ENCODE assay signal across 32 mouse cellular contexts in the genomic region with DNA sequence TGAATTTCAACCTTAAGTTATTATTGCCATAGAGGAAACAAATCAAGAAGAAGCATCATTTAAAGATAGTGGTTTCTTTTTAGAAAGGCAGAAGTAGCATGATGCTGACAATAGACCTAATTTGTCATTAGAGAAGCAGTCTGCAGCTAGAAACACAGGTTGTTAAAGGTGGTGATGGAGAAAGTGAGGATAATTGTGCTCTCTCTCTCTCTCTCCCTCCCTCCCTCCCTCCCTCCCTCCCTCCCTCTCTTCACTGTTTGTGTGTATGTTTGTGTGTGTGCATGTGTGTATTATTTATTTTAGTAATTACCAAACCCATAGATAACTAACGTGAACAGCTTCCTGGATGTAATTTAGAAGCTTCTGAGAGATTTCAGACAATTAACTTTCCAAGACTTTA. TPM values are rescaled to one million over a fixed set of nuclear protein-coding genes. Genes with fewer than 3 reads are reported as not detected.
DNase-seq lines count a peak whose midpoint lies in the region; ATAC-seq and TF ChIP-seq lines count a peak whose summit lies in the region.
"Had no signal": no experiment of that assay in that cellular context is flagged by ENCODE, and none has a peak within 500 bp of the region (broad histone marks: within the 10 kb centered on the region; RNA-seq: fewer than 3 reads in every experiment).

No protein-coding gene starts in this region.

- no peak for TF ChIP-seq EP300 in heart, adult 2 months (IDR thresholded peaks at IDR 0.05; ENCODE audit: insufficient read depth, low read depth, low read length)

- 0 out of 2 replicates have a peak overlapping the region, but pooled peaks have one; percentile 44 for H3K27ac ChIP-seq in forebrain, embryonic 10.5 days
- no peak overlapping the region for H3K27ac ChIP-seq in forebrain, postnatal 0 days (ENCODE audit: low read depth, low read length)
- peak overlapping the region; percentile 63; the same call in 1 of the 2 replicates for H3K27ac ChIP-seq in midbrain, embryonic 10.5 days (replicated peaks)
- H3K27ac ChIP-seq in midbrain, embryonic 16.5 days (ENCODE audit: low read length), result no peak overlapping the region
- H3K27ac ChIP-seq in forebrain, embryonic 12.5 days, result no peak overlapping the region; the same call in 1 of the 2 replicates
- no peak overlapping the region for H3K27ac ChIP-seq in hindbrain, embryonic 14.5 days
- no peak overlapping the region for H3K27ac ChIP-seq in heart, adult 2 months
- H3K27ac ChIP-seq: embryonic facial prominence, embryonic 13.5 days; heart, embryonic 10.5 days; heart, embryonic 15.5 days; left cerebral cortex, adult 2 months; limb, embryonic 12.5 days; liver, embryonic 15.5 days; lung, embryonic 15.5 days; stomach, postnatal 0 days had no signal

- ATAC-seq in forebrain, postnatal 0 days, result no peak
- no peak for ATAC-seq in midbrain, embryonic 16.5 days
- ATAC-seq in forebrain, embryonic 12.5 days (ENCODE audit: low FRiP score), result peak; percentile 52
- ATAC-seq in hindbrain, embryonic 14.5 days (ENCODE audit: low FRiP score), result 0 out of 2 replicates have a peak, but pooled peaks have one; percentile 19
- ATAC-seq: inflammation-experienced regulatory T-cells, adult 6 months had no signal

- DNase-seq in forebrain, embryonic 10.5 days (ENCODE audit: extremely low spot score, low spot score), result no peak
- DNase-seq in forebrain, postnatal 0 days, result no peak
- DNase-seq in midbrain, embryonic 10.5 days (ENCODE audit: low spot score), result no peak
- DNase-seq in hindbrain, embryonic 14.5 days (ENCODE audit: low spot score), result no peak
- DNase-seq in heart, adult 2 months, result no peak
- no peak for DNase-seq in heart, postnatal 4 days
- DNase-seq: adrenal gland, postnatal 10 days; gastrocnemius, postnatal 14 days; kidney, adult 2 months; kidney, postnatal 36 days; right cerebral cortex, postnatal 4 days; thymus, adult 18-20 months; thymus, postnatal 25 days had no signal

- no peak overlapping the region for H3K4me3 ChIP-seq in forebrain, embryonic 10.5 days
- H3K4me3 ChIP-seq in forebrain, postnatal 0 days (ENCODE audit: low read depth, low read length), result no peak overlapping the region
- H3K4me3 ChIP-seq in midbrain, embryonic 10.5 days, result no peak overlapping the region
- no peak overlapping the region for H3K4me3 ChIP-seq in midbrain, embryonic 16.5 days (ENCODE audit: low read depth, low read length)
- H3K4me3 ChIP-seq in forebrain, embryonic 12.5 days (replicated peaks), result no peak overlapping the region
- no peak overlapping the region for H3K4me3 ChIP-seq in hindbrain, embryonic 14.5 days (replicated peaks; ENCODE audit: low read length)
- H3K4me3 ChIP-seq in heart, adult 2 months, result no peak overlapping the region
- H3K4me3 ChIP-seq: embryonic facial prominence, embryonic 13.5 days; heart, embryonic 10.5 days; heart, embryonic 15.5 days; layer of hippocampus, adult 2 months; left cerebral cortex, adult 2 months; limb, embryonic 12.5 days; liver, embryonic 15.5 days; lung, embryonic 15.5 days had no signal

- no peaks in the 10 kb centered on the region for H3K9me3 ChIP-seq in forebrain, embryonic 10.5 days
- no peaks in the 10 kb centered on the region for H3K9me3 ChIP-seq in forebrain, postnatal 0 days (ENCODE audit: low read length)
- no peaks in the 10 kb centered on the region for H3K9me3 ChIP-seq in midbrain, embryonic 10.5 days (replicated peaks)
- no peaks in the 10 kb centered on the region for H3K9me3 ChIP-seq in midbrain, embryonic 16.5 days (replicated peaks; ENCODE audit: control insufficient read depth, low read length, poor library complexity, severe bottlenecking)
- H3K9me3 ChIP-seq in forebrain, embryonic 12.5 days, result no peaks in the 10 kb centered on the region
- no peaks in the 10 kb centered on the region for H3K9me3 ChIP-seq in hindbrain, embryonic 14.5 days (ENCODE audit: control insufficient read depth, low read length)
- H3K9me3 ChIP-seq: embryonic facial prominence, embryonic 13.5 days; heart, embryonic 10.5 days; heart, embryonic 15.5 days; limb, embryonic 12.5 days; liver, embryonic 15.5 days; lung, embryonic 15.5 days had no signal

- peaks cover 51% of the 10 kb centered on the region for H3K27me3 ChIP-seq in forebrain, embryonic 10.5 days (ENCODE audit: poor library complexity, severe bottlenecking)
- no peaks in the 10 kb centered on the region for H3K27me3 ChIP-seq in forebrain, postnatal 0 days (ENCODE audit: insufficient read depth, low read length)
- no peaks in the 10 kb centered on the region for H3K27me3 ChIP-seq in midbrain, embryonic 10.5 days (ENCODE audit: low read depth, poor library complexity, severe bottlenecking)
- H3K27me3 ChIP-seq in midbrain, embryonic 16.5 days (ENCODE audit: control insufficient read depth, insufficient read depth, low read depth, low read length), result no peaks in the 10 kb centered on the region
- peaks cover 11% of the 10 kb centered on the region for H3K27me3 ChIP-seq in forebrain, embryonic 12.5 days
- 0 out of 2 replicates have a peak, but pooled peaks cover 5% of the 10 kb centered on the region for H3K27me3 ChIP-seq in hindbrain, embryonic 14.5 days (ENCODE audit: control insufficient read depth, insufficient read depth, low read length)
- no peaks in the 10 kb centered on the region; the same call in 1 of the 2 replicates for H3K27me3 ChIP-seq in heart, adult 2 months (ENCODE audit: control insufficient read depth, insufficient read depth, low read length)
- H3K27me3 ChIP-seq: embryonic facial prominence, embryonic 13.5 days; heart, embryonic 15.5 days; limb, embryonic 12.5 days; liver, embryonic 15.5 days; lung, embryonic 15.5 days had no signal

- TF ChIP-seq CTCF in forebrain, postnatal 0 days (IDR thresholded peaks at IDR 0.05; ENCODE audit: low read depth), result no peak
- no peak for TF ChIP-seq CTCF in heart, adult 2 months (IDR thresholded peaks at IDR 0.05)

- no peaks in the 10 kb centered on the region for H3K36me3 ChIP-seq in forebrain, embryonic 10.5 days (replicated peaks)
- H3K36me3 ChIP-seq in forebrain, postnatal 0 days (ENCODE audit: insufficient read depth), result no peaks in the 10 kb centered on the region
- H3K36me3 ChIP-seq in midbrain, embryonic 10.5 days, result no peaks in the 10 kb centered on the region
- H3K36me3 ChIP-seq in midbrain, embryonic 16.5 days (ENCODE audit: control insufficient read depth, insufficient read depth, low read length), result no peaks in the 10 kb centered on the region
- no peaks in the 10 kb centered on the region for H3K36me3 ChIP-seq in forebrain, embryonic 12.5 days (replicated peaks)
- H3K36me3 ChIP-seq in hindbrain, embryonic 14.5 days (replicated peaks; ENCODE audit: control insufficient read depth, insufficient read depth), result no peaks in the 10 kb centered on the region
- H3K36me3 ChIP-seq in heart, adult 2 months (ENCODE audit: control insufficient read depth, insufficient read depth, low read length), result no peaks in the 10 kb centered on the region
- H3K36me3 ChIP-seq: embryonic facial prominence, embryonic 13.5 days; G1E; heart, embryonic 10.5 days; heart, embryonic 15.5 days; limb, embryonic 12.5 days; liver, embryonic 15.5 days; lung, embryonic 15.5 days had no signal

- no peak overlapping the region for H3K9ac ChIP-seq in forebrain, postnatal 0 days
- no peak overlapping the region for H3K9ac ChIP-seq in midbrain, embryonic 16.5 days (ENCODE audit: low read depth, low read length)
- no peak overlapping the region for H3K9ac ChIP-seq in forebrain, embryonic 12.5 days
- H3K9ac ChIP-seq in hindbrain, embryonic 14.5 days, result no peak overlapping the region
- no peak overlapping the region for H3K9ac ChIP-seq in heart, adult 2 months (ENCODE audit: low read depth, low read length)
- H3K9ac ChIP-seq: embryonic facial prominence, embryonic 13.5 days; heart, embryonic 15.5 days; limb, embryonic 12.5 days; liver, embryonic 15.5 days; lung, embryonic 15.5 days had no signal

- no peak for TF ChIP-seq POLR2A in heart, adult 2 months (IDR thresholded peaks at IDR 0.05; ENCODE audit: insufficient read depth, low read depth, low read length)

- H3K79me2 ChIP-seq in heart, adult 2 months (replicated peaks; ENCODE audit: control insufficient read depth, insufficient read depth, low read length), result no peaks in the 10 kb centered on the region

- intact Hi-C loops in heart, adult 2 months (cut with DNase I), result no loop called here

- H3K4me2 ChIP-seq in forebrain, postnatal 0 days (ENCODE audit: low read depth), result no peak overlapping the region
- H3K4me2 ChIP-seq in midbrain, embryonic 16.5 days (ENCODE audit: low read length), result no peak overlapping the region
- no peak overlapping the region for H3K4me2 ChIP-seq in forebrain, embryonic 12.5 days
- no peak overlapping the region for H3K4me2 ChIP-seq in hindbrain, embryonic 14.5 days (replicated peaks)
- H3K4me2 ChIP-seq: embryonic facial prominence, embryonic 13.5 days; heart, embryonic 15.5 days; limb, embryonic 12.5 days; liver, embryonic 15.5 days; lung, embryonic 15.5 days had no signal

- WGBS in forebrain, embryonic 10.5 days, result 61% methylated on average over 1 of the region's 1 CpGs
- WGBS in forebrain, postnatal 0 days, result 42% methylated on average over 1 of the region's 1 CpGs
- WGBS in midbrain, embryonic 10.5 days, result 76% methylated on average over 1 of the region's 1 CpGs
- whole genome bisulfite sequencing in midbrain, embryonic 16.5 days, result 75% methylated on average over 1 of the region's 1 CpGs
- WGBS in forebrain, embryonic 12.5 days, result 39% methylated on average over 1 of the region's 1 CpGs
- 40% methylated on average over 1 of the region's 1 CpGs for WGBS in hindbrain, embryonic 14.5 days
- WGBS in heart, adult 2 months, result 65% methylated on average over 1 of the region's 1 CpGs

- peaks cover 17% of the 10 kb centered on the region for H3K4me1 ChIP-seq in forebrain, embryonic 10.5 days
- H3K4me1 ChIP-seq in forebrain, postnatal 0 days (ENCODE audit: insufficient read depth), result no peaks in the 10 kb centered on the region
- H3K4me1 ChIP-seq in midbrain, embryonic 10.5 days, result peaks cover 18% of the 10 kb centered on the region
- H3K4me1 ChIP-seq in midbrain, embryonic 16.5 days (ENCODE audit: control insufficient read depth, insufficient read depth, low read length), result no peaks in the 10 kb centered on the region
- peaks cover 13% of the 10 kb centered on the region for H3K4me1 ChIP-seq in forebrain, embryonic 12.5 days
- no peaks in the 10 kb centered on the region for H3K4me1 ChIP-seq in hindbrain, embryonic 14.5 days (replicated peaks; ENCODE audit: control insufficient read depth, insufficient read depth, low read length)
- no peaks in the 10 kb centered on the region for H3K4me1 ChIP-seq in heart, adult 2 months (ENCODE audit: control insufficient read depth, insufficient read depth, low read length)
- H3K4me1 ChIP-seq: embryonic facial prominence, embryonic 13.5 days; heart, embryonic 10.5 days; heart, embryonic 15.5 days; limb, embryonic 12.5 days; liver, embryonic 15.5 days; lung, embryonic 15.5 days had no signal

RNA-seq across cellular contexts. Expression of gene Gm11232, which starts 7.8 kb away (rescaled TPM):
- polyA plus RNA-seq in forebrain, embryonic 10.5 days (2016; fragmentation: Nextera tagmentation; extraction: Ambion mirVana), result 0.09 TPM in 1 of 2 replicates, not detected in the other
- total RNA-seq in forebrain, postnatal 0 days (2014; rRNA removed), result 6.7 TPM in 1 of 2 replicates, not detected in the other
- not detected in 2 replicates for polyA plus RNA-seq in forebrain, postnatal 0 days (2015; fragmentation: Nextera tagmentation; extraction: Ambion mirVana)
- not detected in 2 replicates for polyA plus RNA-seq in midbrain, embryonic 10.5 days (2016; fragmentation: Nextera tagmentation; extraction: Ambion mirVana)
- polyA plus RNA-seq in midbrain, embryonic 16.5 days (2015; fragmentation: Nextera tagmentation; extraction: Ambion mirVana), result not detected in 2 replicates
- not detected in 2 replicates for polyA plus RNA-seq in forebrain, embryonic 12.5 days (2016; fragmentation: Nextera tagmentation; extraction: Ambion mirVana)
- not detected in 2 replicates for polyA plus RNA-seq in hindbrain, embryonic 14.5 days (2014; fragmentation: Nextera tagmentation; extraction: Ambion mirVana)
- total RNA-seq in heart, adult 2 months (2021), result not detected
- not detected in 2 replicates for polyA plus RNA-seq in heart, adult 2 months (2012; rRNA removed)
- total RNA-seq in heart, postnatal 4 days (2021), result not detected
- total RNA-seq: adrenal gland, postnatal 10 days; gastrocnemius, postnatal 14 days; granulocyte monocyte progenitor cell, adult 5-6 weeks; heart, postnatal 25 days; layer of hippocampus, adult 2 months; layer of hippocampus, postnatal 14 days; left cerebral cortex, adult 2 months; left cerebral cortex, postnatal 25 days; liver, adult 2 months; megakaryocyte progenitor cell, adult 5-6 weeks had no signal
- polyA plus RNA-seq: embryonic facial prominence, embryonic 13.5 days; G1E; heart, embryonic 15.5 days; inflammation-experienced regulatory T-cells, adult 6 months; kidney, adult 2 months; limb, embryonic 12.5 days; liver, adult 2 months; liver, embryonic 15.5 days had no signal

Comparison
In these comparisons a context has a peak if more than half of its experiments do, and no peak if none do; other contexts are left out.
1. H3K27ac ChIP-seq: peak in forebrain, embryonic 10.5 days (single experiment) and midbrain, embryonic 10.5 days (single experiment); none in forebrain, postnatal 0 days (single experiment), midbrain, embryonic 16.5 days (single experiment), forebrain, embryonic 12.5 days (single experiment), hindbrain, embryonic 14.5 days (single experiment) and heart, adult 2 months (single experiment).
2. ATAC-seq: peak in forebrain, embryonic 12.5 days (single experiment) and hindbrain, embryonic 14.5 days (single experiment); none in forebrain, postnatal 0 days (single experiment) and midbrain, embryonic 16.5 days (single experiment).